Mouse (Mus musculus): ENCODE data around the gene Cyp2c39. TPM values are rescaled to one million over a fixed set of nuclear protein-coding genes. Genes with fewer than 3 reads are reported as not detected.

The Cyp2c39 gene
- polyA plus RNA-seq (2012; rRNA removed): not detected in 2 replicates

GRCm38 (mm10) chr19:39510534-39510933 lies at the start of gene Cyp2c39:
Gene Cyp2c39 (plus strand): TSS chr19:39510862.

GRCm38 (mm10) chr19:39462941-39463340 lies 47.7 kb upstream of the Cyp2c39 start, which contains the start of gene Cyp2c38:
Gene Cyp2c38 (minus strand): TSS chr19:39463075.

Other genes starting within 250 kb of the Cyp2c39 start
- gene Cyp2c29, start 241.5 kb upstream of the Cyp2c39 start, polyA plus RNA-seq (2012; rRNA removed): 0.08 TPM in 1 of 2 replicates, not detected in the other
- gene Cyp2c38, start 47.8 kb upstream of the Cyp2c39 start, polyA plus RNA-seq (2012; rRNA removed): not detected in 2 replicates
- gene Cyp2c67, start 138.2 kb downstream of the Cyp2c39 start, polyA plus RNA-seq (2012; rRNA removed): not detected in 2 replicates
- 0.03 and 0.04 TPM in 2 replicates for gene Cyp2c68, start 230.2 kb downstream of the Cyp2c39 start, polyA plus RNA-seq (2012; rRNA removed)

Measured in stomach, adult 2 months (tissue).